Mouse (Mus musculus) ES-Bruce4 (cell line): Measurements from ENCODE around the gene Fgfr2.

Source experiments
- CTCF ChIP-seq: IDR thresholded peaks from one replicate; pipeline ENCODE4 v1.8.1; 2011; ENCODE audit warnings: low read depth, low read length
- POLR2A ChIP-seq: IDR thresholded peaks from one replicate; pipeline ENCODE4 v1.8.1; 2011; ENCODE audit warnings: low read length; ENCODE audit not compliant: insufficient read depth

DNA sequence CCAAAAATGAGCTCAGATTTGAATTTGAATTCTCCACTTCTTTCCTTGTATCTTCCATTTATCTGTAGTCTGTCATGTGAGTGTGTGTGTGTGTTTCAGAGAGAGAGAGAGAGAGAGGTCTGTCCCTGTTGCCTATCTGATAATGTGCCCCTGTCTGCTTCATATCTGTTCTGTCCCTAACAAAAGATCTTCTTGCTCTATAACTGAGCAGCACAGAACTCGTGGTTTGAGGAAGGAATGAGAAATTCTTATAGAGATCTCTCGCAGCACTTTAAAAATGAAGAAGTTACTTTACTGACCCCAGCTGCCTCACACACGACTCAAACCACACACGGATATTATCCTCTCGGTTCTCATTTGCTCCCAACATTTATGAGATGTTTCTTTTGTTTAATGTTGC lies 735.6 kb downstream of the Fgfr2 start:
- TF ChIP-seq CTCF (no peak), POLR2A (no peak)
